Mouse (Mus musculus) heart, adult 10 weeks (tissue): ENCODE results near the gene Gabra4. TPM values are rescaled to one million over a fixed set of nuclear protein-coding genes. Genes with fewer than 3 reads are reported as not detected.

Source experiments
- polyA plus RNA-seq: library from polyadenylated mRNA; stranded (reverse); fragments of 350-450 nt; fragmentation: Illumina TruSeq; extraction: RNeasy Lipid Tissue Mini Kit (QIAGEN cat#74804); gene quantifications from one replicate; pipeline ENCODE4 v1.2.3, GENCODE M21; 2014; ENCODE audit warnings: low read depth, low replicate concordance

Gene Gabra4
- not detected for polyA plus RNA-seq

DNA sequence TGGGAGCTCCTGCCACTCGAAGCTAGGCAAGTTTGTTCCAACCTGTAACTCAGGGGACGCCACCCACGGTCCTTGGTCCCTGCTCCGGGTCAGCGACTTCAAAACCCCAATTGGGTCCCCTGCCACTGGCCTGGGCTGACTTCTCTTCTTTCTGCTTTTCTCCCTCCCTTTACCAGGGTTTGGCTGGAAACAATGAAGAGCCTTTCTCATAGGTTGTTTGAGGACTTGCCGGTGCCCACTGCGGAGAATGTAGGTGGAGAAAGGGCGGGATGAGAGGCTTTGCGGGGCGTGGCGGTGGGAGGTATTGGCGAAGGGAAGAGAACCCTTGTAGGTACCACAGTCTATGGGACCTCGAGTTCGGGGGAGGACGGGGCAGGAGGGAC is at the start of gene Gabra4:
Gabra4 (minus strand) TSS at position 194 of the 383 bp plus-strand sequence.

DNA sequence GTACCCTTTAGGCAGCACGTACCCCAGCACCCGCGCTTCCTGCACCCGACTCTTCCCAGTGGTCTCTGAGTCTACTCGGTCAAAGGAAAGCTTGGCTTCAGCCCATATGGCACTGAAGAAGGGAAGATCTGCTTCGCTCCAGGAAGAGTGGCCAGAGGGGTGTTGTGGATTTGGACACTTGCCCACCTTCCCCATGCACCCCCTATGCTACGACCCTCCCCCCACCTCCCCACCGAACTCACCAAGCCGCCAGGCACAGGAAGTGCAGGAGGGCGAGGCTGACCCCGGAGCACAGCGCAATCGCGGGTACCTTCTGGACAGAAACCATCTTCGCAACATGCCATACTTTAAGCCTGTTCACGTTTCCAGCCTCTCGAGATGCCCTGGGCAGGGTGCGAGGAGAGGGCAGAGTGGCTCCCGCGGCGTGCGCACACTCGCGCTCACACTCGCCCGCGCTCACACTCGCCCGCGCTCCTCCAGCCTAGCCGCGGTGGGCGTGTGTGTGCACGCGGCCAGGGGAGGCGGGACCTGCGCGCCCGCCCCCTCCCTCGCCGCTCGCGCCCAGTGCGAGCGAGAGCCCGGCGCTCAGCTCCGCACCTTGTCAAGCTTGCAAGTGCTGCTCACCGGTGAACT is 510 bp downstream of the Gabra4 start, which contains the start of gene Gabrb1:
Gabrb1 (plus strand) TSS at position 632 of the 633 bp plus-strand sequence.

DNA sequence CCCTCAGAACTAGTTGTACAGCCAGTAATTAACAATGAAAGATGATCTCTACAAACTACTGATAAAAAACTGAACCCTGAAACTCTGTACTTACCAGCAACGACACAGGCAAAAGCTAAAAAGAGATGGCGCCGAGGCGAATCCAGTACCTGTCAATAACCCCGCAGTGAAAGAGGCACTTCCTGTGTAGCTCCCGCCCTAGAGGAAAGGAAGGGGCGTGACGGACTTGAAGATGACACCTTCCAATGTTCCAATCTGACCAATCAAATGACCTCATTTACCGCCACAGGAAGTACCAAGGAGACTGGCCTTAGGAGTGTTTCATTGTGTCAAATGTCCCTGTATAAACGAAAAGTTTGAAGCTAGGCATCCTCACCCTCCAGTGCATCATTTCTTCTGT is 110.0 kb downstream of the Gabra4 start, which contains the start of gene Cox7b2:
Cox7b2 (minus strand) TSS at position 127 of the 400 bp plus-strand sequence.

Other genes with a start within 250 kb of the Gabra4 start
- not detected for gene Cox7b2, start 110.1 kb downstream of the Gabra4 start, polyA plus RNA-seq
- gene Gabrb1, start 195 bp downstream of the Gabra4 start, polyA plus RNA-seq, result not detected